Mouse (Mus musculus) spleen, postnatal 4 days (tissue): ENCODE measurements at regions not wholly inside any gene's neighbourhood (a gene's known extent, or its start where the extent isn't known, plus 50 kb on each side); places are given as distances from the start of the nearest gene placed in this dataset.
"Not testable (repeated sequence)": the region's sequence is repeated elsewhere in the genome, so short reads cannot be mapped to it uniquely, and the experiment has no call there.

ENCODE experiments used
- DNase-seq, 2 experiments: peaks; one replicate each; pipeline ENCODE4 v3.0.0; 2022; ENCODE audit warnings: low spot score in 2 of 2

DNA sequence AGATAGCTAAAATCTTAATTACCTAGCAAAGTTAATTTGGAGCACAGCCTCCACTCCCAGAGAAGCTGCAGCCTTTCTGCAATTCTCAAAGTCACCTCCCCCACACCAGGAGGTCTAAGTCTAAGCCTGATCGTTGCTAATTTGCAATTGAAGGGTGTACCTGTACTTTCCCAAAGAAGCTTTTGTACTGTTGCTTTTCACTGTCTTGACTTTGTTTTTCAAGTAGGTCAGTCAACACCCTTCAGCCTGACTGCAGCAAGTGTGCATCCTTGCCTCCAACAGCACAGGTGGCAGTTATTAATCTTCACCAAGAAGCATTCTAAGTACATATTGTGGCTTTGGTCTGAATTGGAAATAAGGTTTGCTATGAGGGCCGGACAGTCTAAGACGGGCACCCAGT, 91.7 kb upstream of the Slc22a30 start:
- not testable (repeated sequence) for DNase-seq

DNA sequence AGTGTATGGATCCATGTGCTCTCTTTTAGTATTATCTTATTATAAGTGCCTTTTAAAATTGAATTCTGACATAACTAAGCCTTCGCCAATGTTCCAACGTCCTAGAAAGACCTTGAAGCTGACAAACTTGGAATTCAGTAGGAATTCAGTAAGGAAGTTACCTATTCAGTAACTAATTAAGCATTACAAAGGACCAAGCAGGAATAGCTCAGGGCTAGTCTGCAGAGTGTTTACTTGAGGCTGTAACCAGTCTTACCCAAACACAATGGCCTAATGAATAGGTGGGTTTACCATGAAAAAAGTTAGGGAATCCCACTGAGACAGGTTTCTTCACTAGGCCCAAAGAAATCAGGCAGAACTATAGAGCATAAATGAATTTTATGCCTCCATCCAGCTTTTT, 92.6 kb upstream of the Slc22a30 start:
- not testable (repeated sequence) for DNase-seq

DNA sequence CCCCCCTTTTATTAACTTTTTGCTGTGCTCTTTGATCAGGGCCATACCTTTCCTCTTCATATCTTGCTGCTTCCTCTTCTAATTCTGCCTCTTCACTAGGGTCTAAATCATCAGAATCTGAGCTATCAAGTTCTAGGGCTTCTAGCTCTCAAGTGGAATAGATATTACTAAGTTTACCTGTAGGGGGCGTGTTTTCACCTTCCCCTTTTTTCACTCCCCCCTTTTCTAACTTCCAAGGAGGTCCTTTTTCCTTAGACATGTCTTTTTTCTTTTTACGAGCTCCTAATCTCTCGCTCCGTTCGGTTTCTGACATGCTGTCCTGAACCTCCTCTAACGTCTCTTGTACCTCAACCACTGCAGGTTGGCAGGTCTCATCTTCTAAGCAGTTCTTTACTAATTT, 73.3 kb upstream of the Slc22a8 start:
- not testable (repeated sequence) for DNase-seq

DNA sequence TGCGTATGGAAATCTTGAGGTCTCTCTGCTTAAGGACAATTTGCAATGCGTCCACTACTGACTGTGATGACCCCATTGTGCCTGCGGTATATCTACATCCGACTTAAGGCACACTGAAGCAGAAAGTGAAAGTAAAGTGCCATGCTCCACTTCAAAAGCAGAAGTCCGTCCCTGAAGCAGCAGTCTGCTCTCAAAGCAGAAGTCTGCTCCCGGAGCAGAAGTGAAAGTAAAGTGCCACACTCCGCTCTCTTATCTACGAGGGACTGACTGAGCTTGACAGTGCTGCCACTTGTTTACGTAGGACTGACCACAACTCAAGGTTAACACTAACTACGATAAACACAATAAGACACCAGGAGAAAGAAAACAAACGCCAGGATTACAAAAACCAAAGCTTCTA, 72.8 kb upstream of the Slc22a8 start:
- DNase-seq = peak; percentile 43 to 68

DNA sequence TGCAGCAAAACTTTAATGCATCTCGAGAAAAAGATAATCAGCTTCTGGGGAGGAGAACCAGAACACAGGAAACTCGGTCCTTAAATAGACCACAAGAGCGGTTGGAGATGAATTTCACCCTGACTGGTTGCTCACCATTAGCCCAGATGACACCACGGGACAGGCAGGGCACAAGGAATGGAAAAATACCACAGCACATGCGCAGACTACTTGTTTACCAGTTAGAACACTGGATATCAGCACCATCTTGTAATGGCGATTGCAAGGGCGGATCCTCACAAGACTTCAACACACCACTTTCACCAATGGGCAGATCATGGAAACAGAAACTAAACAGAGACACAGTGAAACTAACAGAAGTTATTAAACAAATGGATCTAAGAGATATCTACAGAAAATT, 72.1 kb upstream of the Slc22a8 start:
- peak in 1 of 2 experiments; percentile 15 for DNase-seq

DNA sequence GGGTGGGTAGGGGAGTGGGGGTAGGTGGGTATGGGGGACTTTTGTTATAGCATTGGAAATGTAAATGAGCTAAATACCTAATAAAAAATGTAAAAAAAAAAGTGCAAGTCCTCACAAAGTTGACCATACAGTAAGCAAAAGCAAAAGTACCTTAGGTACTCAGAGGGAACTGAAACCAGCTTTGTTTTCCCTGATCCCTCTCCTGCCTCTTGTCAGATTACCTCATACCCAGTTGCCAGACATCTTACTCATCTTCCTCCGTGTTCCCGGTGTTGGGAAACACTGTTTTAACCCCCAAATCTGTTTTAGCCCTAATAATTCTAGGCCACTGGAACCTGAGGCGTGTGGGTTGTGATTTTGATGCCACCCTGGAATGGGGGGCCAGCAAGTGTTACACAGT, 56.5 kb upstream of the Slc22a8 start:
- no peak for DNase-seq

DNA sequence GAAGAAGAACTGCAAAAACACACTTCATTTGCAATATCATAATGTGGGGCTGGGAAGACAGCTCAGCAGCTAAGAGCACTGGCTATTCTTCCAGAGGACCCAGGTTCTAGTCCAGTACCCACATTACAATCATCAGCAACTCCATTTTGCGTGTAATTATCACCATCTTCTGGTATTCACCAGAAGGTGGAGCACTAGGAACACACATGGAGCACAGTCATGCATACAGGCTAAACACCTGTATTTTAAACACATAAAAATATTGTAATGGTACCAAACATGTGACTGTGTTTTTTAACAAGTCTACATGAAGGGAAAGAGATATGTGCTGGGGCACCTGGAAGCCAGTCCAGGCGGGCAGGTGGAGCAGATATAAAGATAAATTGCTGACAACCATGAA, 55.0 kb upstream of the Slc22a8 start:
- no peak for DNase-seq
